Mouse (Mus musculus): ENCODE results near the gene Clec3b.

The Clec3b gene

DNA sequence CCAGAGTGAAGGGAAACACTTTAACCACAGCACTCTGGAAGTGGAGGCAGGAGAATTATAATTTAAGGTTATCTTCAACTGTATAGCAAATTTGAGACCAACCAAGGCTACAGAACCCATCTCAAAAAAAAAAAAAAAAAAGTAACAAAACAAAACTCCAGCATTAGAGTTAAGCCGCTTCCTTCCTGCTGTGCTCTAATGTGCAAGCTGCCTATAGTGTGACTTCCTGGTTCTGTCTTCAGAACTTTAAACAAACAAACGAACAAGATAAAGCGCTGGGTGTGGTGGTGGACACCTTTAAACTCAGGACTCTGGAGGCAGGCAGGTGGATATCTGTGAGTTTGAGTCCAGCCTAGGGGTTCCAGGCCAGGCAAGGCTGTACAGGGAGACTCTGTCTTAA lies 1.3 kb downstream of the Clec3b start:
- no peak for DNase-seq (ENCODE audit: inconsistent age in 2 of 2, low spot score in 1 of 2)

DNA sequence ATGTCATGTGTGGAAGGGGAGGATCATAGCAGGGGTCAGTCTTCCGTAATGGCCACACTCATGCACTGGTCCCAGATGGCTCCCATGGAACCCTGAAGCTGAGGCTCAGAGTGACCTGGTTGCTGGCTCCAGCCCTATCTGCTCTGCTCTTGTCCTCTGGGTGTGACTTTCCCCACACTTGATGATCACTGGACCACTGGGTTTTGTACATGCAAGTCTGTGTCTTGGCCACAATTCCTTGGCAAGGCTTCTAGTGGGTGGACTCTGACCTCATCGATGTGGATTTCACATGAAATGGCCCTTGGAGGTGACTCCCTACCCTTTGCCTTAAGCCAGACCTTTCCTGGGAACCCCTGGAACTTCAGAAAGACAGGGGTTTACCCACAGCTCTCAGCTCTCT lies 2.4 kb downstream of the Clec3b start:
- no peak for DNase-seq (ENCODE audit: inconsistent age in 2 of 2, low spot score in 1 of 2)

DNA sequence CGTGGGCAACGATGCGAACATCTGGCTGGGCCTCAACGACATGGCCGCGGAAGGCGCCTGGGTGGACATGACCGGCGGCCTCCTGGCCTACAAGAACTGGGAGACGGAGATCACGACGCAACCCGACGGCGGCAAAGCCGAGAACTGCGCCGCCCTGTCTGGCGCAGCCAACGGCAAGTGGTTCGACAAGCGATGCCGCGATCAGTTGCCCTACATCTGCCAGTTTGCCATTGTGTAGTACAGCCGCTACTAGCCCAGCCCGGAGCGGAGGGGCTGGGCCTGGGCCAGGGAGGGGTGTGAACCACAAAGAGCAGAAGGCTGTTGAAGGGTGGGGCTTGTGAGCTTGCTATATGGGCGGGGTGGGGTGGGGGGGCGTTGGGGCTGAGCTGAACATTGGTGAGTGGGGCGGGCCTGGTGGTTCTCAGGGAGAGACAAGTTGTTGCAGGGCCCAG lies 6.2 kb downstream of the Clec3b start:
- peak; percentile 53 to 72 for DNase-seq (ENCODE audit: inconsistent age in 2 of 2, low spot score in 1 of 2)

DNA sequence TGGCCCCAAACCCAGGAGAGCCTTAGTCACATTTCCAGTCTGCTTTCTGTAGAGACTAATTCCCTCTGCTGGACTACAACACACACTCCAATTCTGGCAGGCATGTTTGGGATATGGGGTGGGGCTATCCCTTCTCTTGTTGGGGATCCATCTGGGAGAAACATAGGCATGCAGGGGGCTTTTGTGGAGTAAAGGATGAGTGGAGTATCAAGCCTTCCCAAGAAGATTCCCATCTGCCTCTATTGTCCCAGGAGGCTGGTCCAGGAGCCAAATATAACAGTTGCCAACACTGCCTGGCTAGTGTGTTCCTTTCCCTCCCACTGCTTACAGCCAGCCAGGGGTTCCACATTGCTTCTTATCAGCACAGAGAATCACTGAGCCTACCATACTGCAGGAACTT lies 7.0 kb downstream of the Clec3b start:
- DNase-seq (ENCODE audit: inconsistent age in 2 of 2, low spot score in 1 of 2) = peak in 1 of 2 experiments; percentile 45

DNA sequence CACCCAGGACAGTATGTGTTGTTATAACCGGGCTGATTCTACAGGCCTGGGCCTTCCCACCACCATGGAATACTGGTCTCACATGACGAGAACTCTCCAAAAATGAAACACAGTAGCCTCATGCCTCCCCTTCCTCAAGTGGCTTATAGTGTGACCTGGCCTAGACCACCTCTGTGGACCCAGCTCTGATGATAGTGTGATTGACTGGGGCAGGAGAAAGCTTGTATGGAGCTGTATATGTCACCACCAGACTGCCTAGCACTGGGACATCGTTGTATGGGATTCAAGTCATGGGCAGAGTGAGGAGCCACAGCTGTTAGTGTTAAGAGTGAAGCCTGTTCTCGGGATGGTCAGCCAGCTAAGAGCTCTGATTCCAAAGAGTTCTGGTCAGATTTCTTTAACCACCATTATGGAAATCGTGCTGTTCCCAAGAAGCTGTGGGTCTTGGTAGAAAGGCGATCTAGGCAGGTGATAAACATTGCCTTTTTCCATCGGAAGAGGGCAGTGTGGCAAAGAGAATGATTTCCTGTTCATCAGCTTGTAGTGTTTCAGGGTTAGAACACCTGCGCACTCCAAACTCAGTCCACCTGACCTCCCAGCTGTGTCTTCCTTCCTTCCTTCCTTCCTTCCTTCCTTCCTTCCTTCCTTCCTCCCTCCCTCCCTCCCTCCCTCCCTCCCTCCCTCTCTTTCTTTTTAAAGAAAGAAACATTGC lies 7.5 kb downstream of the Clec3b start:
- DNase-seq (ENCODE audit: inconsistent age in 2 of 2, low spot score in 1 of 2) = peak in 1 of 2 experiments; percentile 39

DNA sequence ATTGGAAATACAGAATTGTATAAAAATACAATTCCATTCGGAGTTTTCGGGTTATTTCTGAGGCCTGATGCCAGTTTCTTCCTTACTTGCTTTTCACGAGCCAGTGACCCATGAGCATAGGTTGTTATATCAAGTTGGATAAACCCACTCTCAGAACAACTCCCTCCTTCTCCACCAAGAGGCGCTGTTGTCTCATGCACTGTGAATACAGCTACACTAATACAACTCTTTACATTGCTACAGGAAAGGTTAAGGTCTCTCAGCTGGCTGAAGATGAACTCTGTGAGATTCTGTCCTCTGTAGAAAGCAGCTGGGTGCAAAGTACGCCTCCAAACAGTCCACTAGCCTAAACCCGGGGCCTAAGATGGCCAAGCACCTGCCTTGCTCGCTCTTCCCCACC lies 8.6 kb downstream of the Clec3b start:
- peak; percentile 69 to 91 for DNase-seq (ENCODE audit: inconsistent age in 2 of 2, low spot score in 1 of 2)

DNA sequence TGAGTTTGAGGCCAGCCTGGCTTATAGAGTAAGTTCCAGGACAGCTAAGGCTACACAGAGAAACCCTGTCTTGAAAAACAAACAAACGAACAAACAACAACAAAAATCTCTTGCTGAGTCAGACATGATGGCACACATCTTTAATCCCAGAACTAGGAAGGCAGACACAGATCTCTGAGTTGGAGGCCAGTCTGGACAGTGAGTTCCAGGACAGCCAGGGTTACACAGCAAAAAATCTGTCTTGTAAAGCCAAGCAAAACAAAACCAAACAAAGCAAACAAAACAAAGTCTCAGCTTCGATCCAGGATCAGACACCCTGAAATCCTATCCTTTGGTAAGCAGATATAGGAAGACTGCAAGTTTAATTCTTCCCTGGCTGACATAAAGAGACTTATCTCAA lies 11.0 kb downstream of the Clec3b start:
- DNase-seq (ENCODE audit: inconsistent age in 2 of 2, low spot score in 1 of 2) = no peak

DNA sequence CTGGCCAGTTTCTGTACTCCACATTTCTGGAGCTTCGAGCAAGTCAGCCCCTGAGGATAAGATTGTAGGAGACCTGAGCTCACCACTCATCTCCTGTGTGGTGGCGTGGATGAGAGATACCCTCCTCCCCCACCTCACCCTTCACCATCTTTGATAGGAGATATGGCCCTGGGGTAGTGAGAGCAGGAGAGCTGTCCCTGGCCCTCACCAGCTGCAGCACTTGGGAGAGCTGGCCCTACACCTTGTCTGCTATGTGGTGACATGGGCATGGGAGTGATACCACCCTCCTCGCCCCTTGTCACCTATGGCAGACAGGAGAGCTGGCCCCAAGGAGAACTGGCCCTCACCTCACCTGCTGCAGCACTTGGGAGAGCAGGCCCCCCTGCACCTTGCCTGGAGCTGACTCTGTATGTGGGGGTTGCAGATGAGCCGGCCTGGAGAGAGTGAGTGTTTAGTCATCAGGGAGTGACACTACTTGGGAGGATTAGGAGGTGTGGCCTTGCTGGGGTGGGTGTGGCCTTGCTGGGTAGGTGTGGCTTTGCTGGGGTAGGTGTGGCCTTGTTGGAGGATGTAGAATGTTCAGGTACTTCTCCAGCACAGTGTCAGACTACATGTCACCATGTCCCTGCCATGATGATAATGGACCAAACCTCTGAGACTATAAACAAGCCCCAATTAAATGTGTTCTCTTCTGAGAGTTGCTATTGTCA lies 12.4 kb downstream of the Clec3b start:
- DNase-seq (ENCODE audit: inconsistent age in 2 of 2, low spot score in 1 of 2) = no peak

DNA sequence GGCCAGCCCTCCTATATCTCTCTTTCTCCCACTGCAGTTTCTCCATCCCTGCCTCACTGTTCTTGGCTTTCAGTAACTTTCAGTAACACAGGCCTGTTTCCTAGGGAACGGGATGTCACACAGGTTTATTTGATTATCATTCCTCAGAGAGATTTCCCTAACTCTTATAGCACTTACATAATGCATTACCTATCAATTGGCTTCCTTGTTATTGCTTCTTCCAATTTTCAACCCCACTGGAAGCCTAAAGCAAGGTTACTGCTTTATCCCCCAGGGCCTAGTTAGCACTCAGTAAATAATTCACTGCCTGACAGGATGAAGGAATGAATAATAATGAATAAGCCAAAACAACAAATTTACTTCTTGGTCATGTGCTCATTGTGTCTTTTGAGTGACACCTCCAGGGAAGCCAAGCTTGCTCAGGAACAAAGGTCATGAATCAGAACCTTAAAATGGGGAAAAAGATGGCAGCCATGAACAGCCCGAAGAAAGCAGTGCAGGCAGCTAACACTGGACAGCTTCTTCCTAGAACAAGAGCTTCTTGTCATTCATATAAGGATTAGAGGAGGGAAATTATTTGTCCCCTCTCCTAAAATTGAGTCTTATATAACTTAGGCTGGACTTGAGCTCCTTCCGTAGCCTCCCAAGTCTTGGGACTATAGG lies 15.2 kb downstream of the Clec3b start:
- DNase-seq (ENCODE audit: inconsistent age in 2 of 2, low spot score in 1 of 2) = no peak

DNA sequence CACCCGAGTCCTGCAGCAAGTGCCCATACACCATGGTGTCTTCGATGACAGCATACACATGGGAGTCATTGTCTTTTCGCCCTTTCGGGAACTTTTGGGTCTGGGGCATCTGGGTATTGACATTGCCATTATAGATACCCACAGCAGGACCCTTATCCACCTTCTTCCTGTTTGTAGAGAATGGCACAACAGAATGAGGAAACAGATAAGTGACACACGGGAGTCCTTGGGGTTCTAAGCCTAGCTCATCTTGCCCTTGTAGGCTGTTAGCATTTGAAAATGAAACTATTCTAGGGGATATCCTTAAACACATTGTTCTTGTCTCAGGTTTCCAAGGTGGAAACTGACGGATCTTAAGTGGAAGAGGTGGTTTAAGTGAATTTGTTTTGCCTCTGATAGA lies 23.0 kb downstream of the Clec3b start:
- no peak for DNase-seq (ENCODE audit: inconsistent age in 2 of 2, low spot score in 1 of 2)

DNA sequence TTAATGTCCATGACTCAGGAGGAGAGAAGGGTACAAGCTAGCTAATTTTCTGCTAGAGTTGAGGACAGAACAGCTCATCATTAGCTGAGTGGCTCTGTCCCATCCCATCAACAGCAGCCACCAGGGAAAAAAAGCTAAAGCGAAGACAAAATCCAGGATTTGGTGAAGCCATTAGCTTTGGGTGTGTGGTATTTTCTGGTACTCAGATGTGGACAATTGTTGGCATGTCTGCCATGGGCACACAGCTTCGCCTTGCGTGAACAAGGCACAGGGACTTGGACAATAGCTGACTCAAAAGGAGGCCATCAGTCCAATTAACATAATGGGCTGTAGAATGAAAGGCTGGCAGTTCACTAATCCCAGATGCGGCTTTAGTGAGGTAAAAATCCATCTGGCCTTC lies 23.6 kb downstream of the Clec3b start:
- DNase-seq (ENCODE audit: inconsistent age in 2 of 2, low spot score in 1 of 2) = no peak

DNA sequence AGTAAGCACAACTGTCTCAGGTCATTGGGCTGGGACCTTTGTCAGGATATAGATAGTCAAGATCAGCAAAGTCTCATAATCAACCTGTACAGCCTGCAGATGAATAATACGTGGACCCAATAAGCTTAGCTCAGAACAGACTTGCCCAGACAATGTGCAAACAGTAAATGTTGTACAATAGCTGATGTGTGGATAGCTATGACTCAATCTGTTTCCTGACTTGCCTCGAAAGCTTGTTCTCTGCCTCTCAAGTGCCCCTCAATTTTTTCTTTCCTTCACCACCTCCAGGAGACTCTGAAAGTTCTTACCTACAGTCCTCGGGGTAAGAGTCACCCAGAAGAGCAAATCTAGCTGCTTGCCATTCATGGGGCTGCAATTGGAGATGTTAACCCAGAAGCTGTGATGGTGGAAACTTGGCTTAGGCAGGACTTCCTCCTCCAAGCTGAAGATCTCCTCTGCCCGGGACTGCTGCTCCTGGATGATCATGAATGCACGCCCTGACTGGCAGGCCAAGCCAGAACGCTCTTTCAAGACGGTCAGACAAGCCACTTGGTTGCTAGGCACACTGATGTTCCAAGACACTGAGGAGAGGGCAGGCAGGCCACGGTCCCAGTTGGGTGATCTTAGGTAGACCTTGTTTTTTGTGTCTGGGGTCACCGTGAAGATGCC lies 26.8 kb downstream of the Clec3b start:
- DNase-seq (ENCODE audit: inconsistent age in 2 of 2, low spot score in 1 of 2) = no peak

DNA sequence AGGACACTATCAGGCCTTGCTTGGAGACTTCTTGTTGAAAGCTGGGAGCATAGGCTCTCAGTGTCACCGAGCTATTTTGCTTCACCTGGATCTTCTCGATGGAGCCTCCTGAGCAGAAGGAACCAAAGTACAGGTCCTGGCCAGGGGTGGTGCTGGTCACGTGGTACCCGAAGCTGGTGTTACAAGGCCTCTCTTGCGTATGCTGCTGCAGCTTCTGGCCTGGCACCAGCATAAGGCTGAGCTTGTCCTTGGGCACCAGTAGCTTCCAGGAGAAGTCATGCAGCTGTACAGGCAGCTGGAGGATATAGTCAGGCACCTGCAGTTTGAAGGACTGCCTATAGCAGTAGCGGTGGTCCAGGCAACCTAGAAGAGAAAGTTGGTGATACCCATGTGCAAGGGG lies 29.3 kb downstream of the Clec3b start:
- peak in 1 of 2 experiments; percentile 44 for DNase-seq (ENCODE audit: inconsistent age in 2 of 2, low spot score in 1 of 2)

DNA sequence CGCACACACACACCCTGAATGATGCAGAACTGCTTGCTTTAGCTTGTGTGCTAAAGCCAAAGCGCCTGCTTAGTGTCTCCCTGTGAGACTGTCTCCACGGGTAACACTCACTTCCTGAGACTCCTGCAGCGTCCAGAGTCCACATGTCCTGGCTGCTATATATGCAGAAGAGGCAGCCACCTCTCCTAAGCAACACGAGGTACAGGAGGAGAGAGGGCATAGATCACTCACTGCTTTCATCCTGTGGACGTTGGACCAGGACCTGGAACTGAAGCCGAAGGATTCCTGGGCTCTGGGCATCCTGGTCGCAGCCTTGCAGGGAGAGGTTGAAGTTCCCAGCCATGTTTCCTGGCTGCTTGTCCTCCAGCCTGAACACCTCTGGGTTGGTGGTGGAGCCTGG lies 32.5 kb downstream of the Clec3b start:
- DNase-seq (ENCODE audit: inconsistent age in 2 of 2, low spot score in 1 of 2) = no peak

DNA sequence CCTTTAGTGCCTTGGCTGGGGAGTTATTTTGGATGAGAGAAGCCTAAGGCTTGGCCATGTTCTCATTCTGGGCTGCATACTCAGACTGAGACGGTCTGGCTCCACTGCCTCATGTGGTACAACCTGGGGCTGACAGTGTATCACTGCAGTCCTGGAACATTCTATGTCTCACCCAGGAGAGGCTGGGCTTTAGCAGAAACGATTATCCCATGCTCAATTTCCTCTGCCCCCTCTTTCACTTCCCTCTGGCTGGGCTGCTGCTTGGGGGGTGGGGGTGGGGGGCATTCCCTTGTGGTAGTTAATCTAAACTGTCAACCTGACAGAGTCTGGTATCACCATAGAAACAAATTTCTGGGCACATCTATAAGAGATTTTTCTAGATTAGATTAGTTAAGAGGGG lies 34.8 kb downstream of the Clec3b start:
- no peak for DNase-seq (ENCODE audit: inconsistent age in 2 of 2, low spot score in 1 of 2)

DNA sequence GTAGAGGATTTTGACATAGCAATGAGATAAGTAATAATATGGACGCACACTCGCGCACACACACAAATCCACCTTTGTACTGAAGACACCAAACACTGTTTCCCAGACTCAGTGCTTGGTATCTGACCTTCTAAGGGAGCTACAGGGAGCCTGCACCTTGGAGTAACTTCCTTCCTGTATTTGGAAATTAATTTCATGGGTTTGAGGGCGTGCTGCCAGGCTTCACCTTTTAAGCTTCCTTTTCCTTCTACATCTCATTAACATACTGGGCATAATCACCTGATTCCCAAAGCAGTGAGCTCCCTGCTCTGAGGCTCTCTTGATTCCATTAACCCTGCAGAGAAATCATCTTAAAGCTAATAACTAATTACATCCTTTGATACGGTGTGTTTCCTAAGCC lies 35.4 kb downstream of the Clec3b start:
- no peak for DNase-seq (ENCODE audit: inconsistent age in 2 of 2, low spot score in 1 of 2)

DNA sequence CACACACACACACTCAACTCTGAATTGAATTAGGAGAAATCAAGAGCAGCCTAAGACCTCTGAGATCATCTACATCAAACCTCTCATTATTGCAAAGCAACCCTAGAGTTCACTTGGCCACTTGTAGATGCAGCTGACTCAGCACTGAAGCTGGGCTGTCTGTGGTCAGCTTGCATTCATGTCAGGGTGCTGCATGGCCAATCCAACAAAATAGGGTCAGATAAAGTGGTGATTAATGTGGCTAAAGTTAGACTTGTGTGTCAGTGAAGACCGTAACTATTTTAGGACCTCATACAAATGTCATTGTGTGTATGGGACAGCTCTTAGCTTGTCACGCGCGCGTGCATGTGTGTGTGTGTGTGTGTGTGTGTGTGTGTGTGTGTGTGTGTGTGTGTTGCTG lies 36.8 kb downstream of the Clec3b start:
- no peak for DNase-seq (ENCODE audit: inconsistent age in 2 of 2, low spot score in 1 of 2)

DNA sequence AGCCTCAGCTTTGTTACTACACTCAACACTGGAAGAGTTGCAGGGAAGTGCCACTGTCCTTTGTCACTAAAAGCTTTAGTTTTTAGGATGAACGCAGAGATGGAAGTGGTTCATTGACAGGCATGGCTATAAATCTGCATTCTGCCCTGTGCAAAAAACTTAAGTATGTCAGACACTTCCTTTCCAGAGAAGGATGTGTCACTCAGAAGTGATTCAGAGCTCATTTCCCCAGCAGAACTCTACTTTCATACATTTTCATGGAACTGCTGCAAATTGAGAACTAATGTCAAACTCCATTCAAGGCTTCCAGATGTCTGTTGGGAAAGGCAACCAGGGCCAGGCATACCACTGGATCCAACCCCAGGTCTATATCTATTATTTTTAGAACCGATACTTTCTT lies 37.5 kb downstream of the Clec3b start:
- DNase-seq (ENCODE audit: inconsistent age in 2 of 2, low spot score in 1 of 2) = no peak

DNA sequence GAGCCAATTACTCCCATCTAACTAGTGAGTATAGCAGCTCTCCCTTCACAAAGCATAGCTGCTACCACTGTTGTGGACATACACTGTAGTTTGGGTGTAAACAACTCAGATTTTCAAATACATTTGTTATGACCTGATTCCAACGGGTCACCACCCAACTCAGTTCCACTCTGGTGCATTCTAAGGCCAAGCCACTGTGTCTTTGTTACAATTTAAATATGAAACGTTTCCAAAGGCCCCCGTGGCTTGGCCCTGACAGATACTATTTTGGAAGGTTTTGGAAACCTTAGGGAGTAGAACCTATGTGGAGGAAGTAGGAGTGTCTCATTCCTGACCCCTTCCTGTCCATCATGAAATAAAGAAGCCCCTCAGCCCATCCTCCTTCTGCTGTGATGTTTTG lies 49.4 kb downstream of the Clec3b start:
- DNase-seq (ENCODE audit: inconsistent age in 2 of 2, low spot score in 1 of 2) = no peak

DNA sequence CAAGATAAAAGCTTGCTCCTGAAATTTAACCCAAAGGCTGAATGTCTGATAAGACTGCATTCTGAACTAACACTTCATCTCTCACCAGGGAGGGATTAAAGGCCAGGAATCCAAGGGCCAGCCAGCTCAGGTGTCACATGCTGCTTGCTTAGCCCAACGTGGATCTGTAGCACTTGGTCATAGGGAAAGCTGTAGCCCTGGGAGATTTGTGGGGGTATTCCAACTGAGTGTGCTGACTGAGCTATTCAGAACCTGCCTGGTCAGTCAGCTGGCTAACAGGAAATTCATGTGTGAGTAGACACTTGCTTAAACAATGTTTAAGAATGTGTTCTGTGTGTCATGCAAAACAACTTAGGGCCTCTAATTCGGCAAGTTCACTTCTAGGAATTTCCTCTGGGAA lies 55.8 kb downstream of the Clec3b start:
- no peak for DNase-seq (ENCODE audit: inconsistent age in 2 of 2, low spot score in 1 of 2)

DNA sequence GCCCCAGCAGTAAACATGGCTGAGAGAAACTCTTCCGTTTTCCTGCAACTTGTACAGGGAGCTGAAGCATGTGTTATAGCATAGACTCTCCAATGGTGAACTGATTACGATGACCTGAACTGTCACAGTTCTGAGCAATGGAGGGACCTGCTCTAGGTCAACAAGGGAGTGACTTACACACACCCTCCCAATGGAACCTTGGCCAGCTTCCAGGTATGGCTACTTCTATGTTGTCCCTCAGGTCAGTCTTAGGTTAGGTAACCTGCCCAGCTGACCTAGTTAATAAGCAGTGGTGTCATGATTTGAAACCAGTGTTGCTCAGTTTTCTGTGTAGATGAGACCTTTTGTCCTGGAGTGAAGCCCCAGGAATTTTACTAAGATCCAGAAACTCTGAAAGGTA lies 56.2 kb downstream of the Clec3b start:
- DNase-seq (ENCODE audit: inconsistent age in 2 of 2, low spot score in 1 of 2) = peak in 1 of 2 experiments; percentile 27

Data from adrenal gland, adult (tissue).